Mouse (Mus musculus): ENCODE measurements at regions not wholly inside any gene's neighbourhood (a gene's known extent, or its start where the extent isn't known, plus 50 kb on each side); places are given as distances from the start of the nearest gene placed in this dataset.

- H3K4me2 ChIP-seq (ENCODE audit: insufficient read depth, low read depth, poor library complexity, severe bottlenecking), result no peak overlapping the region
- peak; percentile 32; the same call in 1 of the 2 replicates for TF ChIP-seq BHLHE40 (IDR thresholded peaks at IDR 0.05; ENCODE audit: low read depth, low read length)
- TF ChIP-seq ETS1 (conservative IDR thresholded peaks at IDR 0.05; ENCODE audit: low read depth, low read length), result no peak
- H3K9me3 ChIP-seq (replicated peaks; ENCODE audit: low read length), result peaks cover 14% of the 10 kb centered on the region
- no peak overlapping the region for H3K4me3 ChIP-seq (replicated peaks in 1 of 3; ENCODE audit: low read depth in 2 of 3, low read length in 2 of 3, poor library complexity in 1 of 3)
- dilution Hi-C loops (cut with MboI; ENCODE audit: extremely low pct_ligation_motif_present, extremely low pct_unique_long_range_greater_than_20kb, low sequenced_read_pairs) (no loop called here), in situ Hi-C loops (cut with MboI; ENCODE audit: low pct_ligation_motif_present, low pct_unique_long_range_greater_than_20kb, low sequenced_read_pairs) (no loop called here)
- H3K36me3 ChIP-seq (replicated peaks in 1 of 2; ENCODE audit: control insufficient read depth in 1 of 2, insufficient read depth in 1 of 2, low read length in 1 of 2), result no peaks in the 10 kb centered on the region
- peaks cover 3 to 4% of the 10 kb centered on the region in 2 experiments; a peak in 2 of 4 replicates for H3K4me1 ChIP-seq (ENCODE audit: control insufficient read depth in 1 of 2, insufficient read depth in 2 of 2)
- peaks cover 88% of the 10 kb centered on the region for H3K27me3 ChIP-seq (replicated peaks)
- no peak overlapping the region for H3K9ac ChIP-seq (ENCODE audit: insufficient read depth, low read depth)
- no peaks in the 10 kb centered on the region for H3K79me2 ChIP-seq (replicated peaks; ENCODE audit: control insufficient read depth, extremely low read depth, insufficient read depth, poor library complexity, severe bottlenecking)
- no peak for DNase-seq (ENCODE audit: extremely low read depth)
- H3K27ac ChIP-seq (ENCODE audit: insufficient read depth, low read depth), result no peak overlapping the region
These were observed 102.7 kb upstream of the Tmem189 start for GRCm38 (mm10) chr2:167792330-167792729.

GRCm38 (mm10) chr2:167789471-167789923, 99.9 kb upstream of the Tmem189 start:
- TF ChIP-seq MXI1 (IDR thresholded peaks at IDR 0.05; ENCODE audit: low read depth, low read length) (no peak), HCFC1 (IDR thresholded peaks at IDR 0.05; ENCODE audit: low read depth, low read length) (no peak), IRF4 (IDR thresholded peaks at IDR 0.05; ENCODE audit: low read depth, low read length) (no peak), MEF2A (IDR thresholded peaks at IDR 0.05; ENCODE audit: borderline replicate concordance, low read depth, low read length) (no peak), NRF1 (IDR thresholded peaks at IDR 0.05; ENCODE audit: low read depth, low read length) (no peak), ZC3H11A (IDR thresholded peaks at IDR 0.05; ENCODE audit: low read depth, low read length) (no peak), ELF1 (IDR thresholded peaks at IDR 0.05; ENCODE audit: low read depth, low read length) (no peak), MYC (IDR thresholded peaks at IDR 0.05; ENCODE audit: low read depth, low read length) (no peak), ETS1 (conservative IDR thresholded peaks at IDR 0.05; ENCODE audit: low read depth, low read length) (no peak), ZMIZ1 (IDR thresholded peaks at IDR 0.05; ENCODE audit: low read depth, low read length) (no peak)

GRCm38 (mm10) chr2:167786951-167787350, 97.3 kb upstream of the Tmem189 start:
- H3K27ac ChIP-seq (ENCODE audit: insufficient read depth, low read depth), result no peak overlapping the region
- dilution Hi-C loops (cut with MboI; ENCODE audit: extremely low pct_ligation_motif_present, extremely low pct_unique_long_range_greater_than_20kb, low sequenced_read_pairs), result no loop called here
- no peak overlapping the region for H3K4me2 ChIP-seq (ENCODE audit: insufficient read depth, low read depth, poor library complexity, severe bottlenecking)
- peaks cover 88% of the 10 kb centered on the region for H3K27me3 ChIP-seq (replicated peaks)
- H3K79me2 ChIP-seq (replicated peaks; ENCODE audit: control insufficient read depth, extremely low read depth, insufficient read depth, poor library complexity, severe bottlenecking), result no peaks in the 10 kb centered on the region
- H3K9ac ChIP-seq (ENCODE audit: insufficient read depth, low read depth), result no peak overlapping the region
- no peaks in the 10 kb centered on the region for H3K36me3 ChIP-seq (replicated peaks in 1 of 2; ENCODE audit: control insufficient read depth in 1 of 2, insufficient read depth in 1 of 2, low read length in 1 of 2)
- H3K4me1 ChIP-seq (ENCODE audit: control insufficient read depth in 1 of 2, insufficient read depth in 2 of 2), result peaks cover 0 to 3% of the 10 kb centered on the region in 2 experiments; a peak in 1 of 4 replicates
- in situ Hi-C loops (cut with MboI; ENCODE audit: low pct_ligation_motif_present, low pct_unique_long_range_greater_than_20kb, low sequenced_read_pairs), result no loop called here
- TF ChIP-seq USF1 (IDR thresholded peaks at IDR 0.05; ENCODE audit: low read depth, low read length) (no peak), PAX5 (IDR thresholded peaks at IDR 0.05; ENCODE audit: low read length) (no peak), UBTF (IDR thresholded peaks at IDR 0.05; ENCODE audit: low read depth, low read length) (no peak), MAX (IDR thresholded peaks at IDR 0.05; ENCODE audit: low read length) (no peak), ZC3H11A (IDR thresholded peaks at IDR 0.05; ENCODE audit: low read depth, low read length) (no peak), TBP (conservative IDR thresholded peaks at IDR 0.05; ENCODE audit: low read depth, low read length) (no peak), CHD2 (IDR thresholded peaks at IDR 0.05; ENCODE audit: low read length) (no peak), ETS1 (conservative IDR thresholded peaks at IDR 0.05; ENCODE audit: low read depth, low read length) (no peak), NRF1 (IDR thresholded peaks at IDR 0.05; ENCODE audit: low read depth, low read length) (no peak), E2F4 (IDR thresholded peaks at IDR 0.05; ENCODE audit: insufficient replicate concordance, low read depth, low read length) (no peak), MYC (IDR thresholded peaks at IDR 0.05; ENCODE audit: low read depth, low read length) (no peak), RCOR1 (conservative IDR thresholded peaks at IDR 0.05; ENCODE audit: low read depth, low read length) (no peak), ZKSCAN1 (IDR thresholded peaks at IDR 0.05; ENCODE audit: borderline replicate concordance, low read depth, low read length) (no peak)
- DNase-seq (ENCODE audit: extremely low read depth), result no peak
- H3K9me3 ChIP-seq (replicated peaks; ENCODE audit: low read length), result no peaks in the 10 kb centered on the region
- H3K4me3 ChIP-seq (replicated peaks in 1 of 3; ENCODE audit: low read depth in 2 of 3, low read length in 2 of 3, poor library complexity in 1 of 3), result no peak overlapping the region

More at GRCm38 (mm10) chr2:167789471-167789923, 99.9 kb upstream of the Tmem189 start:
- in situ Hi-C loops (cut with MboI; ENCODE audit: low pct_ligation_motif_present, low pct_unique_long_range_greater_than_20kb, low sequenced_read_pairs) (no loop called here), dilution Hi-C loops (cut with MboI; ENCODE audit: extremely low pct_ligation_motif_present, extremely low pct_unique_long_range_greater_than_20kb, low sequenced_read_pairs) (no loop called here)
- Histone ChIP-seq H3K4me3 (replicated peaks in 1 of 3; ENCODE audit: low read depth in 2 of 3, low read length in 2 of 3, poor library complexity in 1 of 3) (no peak overlapping the region), H3K4me2 (ENCODE audit: insufficient read depth, low read depth, poor library complexity, severe bottlenecking) (no peak overlapping the region), H3K79me2 (replicated peaks; ENCODE audit: control insufficient read depth, extremely low read depth, insufficient read depth, poor library complexity, severe bottlenecking) (no peaks in the 10 kb centered on the region), H3K36me3 (replicated peaks in 1 of 2; ENCODE audit: control insufficient read depth in 1 of 2, insufficient read depth in 1 of 2, low read length in 1 of 2) (no peaks in the 10 kb centered on the region), H3K9ac (ENCODE audit: insufficient read depth, low read depth) (no peak overlapping the region), H3K27ac (ENCODE audit: insufficient read depth, low read depth) (no peak overlapping the region), H3K27me3 (replicated peaks) (peaks cover 84% of the 10 kb centered on the region), H3K9me3 (replicated peaks; ENCODE audit: low read length) (peaks cover 10% of the 10 kb centered on the region), H3K4me1 (ENCODE audit: control insufficient read depth in 1 of 2, insufficient read depth in 2 of 2) (peaks cover 4 to 7% of the 10 kb centered on the region in 2 experiments; a peak in 3 of 4 replicates)
- DNase-seq (ENCODE audit: extremely low read depth), result no peak
